Mouse (Mus musculus) neutrophil, adult 59 days (primary cell): ENCODE results near the gene Sult2a3. TPM values are rescaled to one million over a fixed set of nuclear protein-coding genes. Genes with fewer than 3 reads are reported as not detected.

Experiments used
- total RNA-seq, 2 experiments: library from RNA; stranded (reverse); gene quantifications; 1 replicate in 1 of 2; 2 replicates in 1 of 2; pipeline ENCODE4 v1.2.4; 2023

Gene Sult2a3
- total RNA-seq, result not detected

DNA sequence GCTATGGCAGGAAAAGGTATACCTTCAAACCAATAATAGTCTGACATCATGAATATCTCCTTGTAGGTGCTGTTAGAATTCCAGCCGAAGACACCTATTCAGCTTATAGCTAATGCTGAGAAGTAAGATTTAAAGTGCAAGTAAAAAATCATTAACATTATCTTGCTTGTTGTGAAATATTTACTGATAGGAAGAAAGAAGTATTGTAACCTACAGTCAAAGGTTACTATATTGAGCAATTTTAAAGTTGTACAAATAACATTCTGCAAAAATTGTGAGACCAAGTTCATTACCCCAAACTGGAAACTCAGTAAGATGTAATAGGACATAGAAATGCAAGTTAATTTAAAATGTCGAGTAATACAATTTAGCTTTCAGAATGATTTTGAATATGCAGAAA lies at the start of gene Sult2a3:
Gene Sult2a3, minus strand, starts transcription at position 101 of the 400 bp plus-strand sequence.

Other genes starting within 250 kb of the Sult2a3 start
- gene Sult2a4, start 133.4 kb downstream of the Sult2a3 start, total RNA-seq, result not detected
- gene Sult2a6, start 131.8 kb upstream of the Sult2a3 start, total RNA-seq, result not detected
- not detected for gene Obox8, start 210.5 kb upstream of the Sult2a3 start, total RNA-seq